Mouse (Mus musculus) frontal cortex, postnatal 25 days (tissue): ENCODE measurements around the gene Pomc.
"Not testable (repeated sequence)": the region's sequence is repeated elsewhere in the genome, so short reads cannot be mapped to it uniquely, and the experiment has no call there.

Experiments used
- DNase-seq, 2 experiments: peaks; one replicate each; pipeline ENCODE4 v3.0.0; 2022; ENCODE audit warnings: low spot score in 2 of 2

Pomc gene

DNA sequence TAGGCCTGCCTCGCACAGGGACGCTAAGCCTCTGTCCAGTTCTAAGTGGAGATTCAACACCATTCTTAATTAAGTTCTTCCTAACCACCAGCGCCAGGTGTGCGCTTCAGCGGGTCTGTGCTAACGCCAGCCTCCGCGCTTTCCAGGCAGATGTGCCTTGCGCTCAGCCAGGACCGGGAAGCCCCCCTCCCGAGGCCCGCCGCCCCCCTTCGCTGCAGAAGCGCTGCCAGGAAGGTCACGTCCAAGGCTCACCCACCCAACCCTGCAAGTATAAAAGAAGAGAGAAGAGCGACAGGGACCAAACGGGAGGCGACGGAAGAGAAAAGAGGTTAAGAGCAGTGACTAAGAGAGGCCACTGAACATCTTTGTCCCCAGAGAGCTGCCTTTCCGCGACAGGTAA is at the start of gene Pomc:
Gene Pomc (plus strand): TSS at position 301 of the 400 bp plus-strand sequence.
- no peak for DNase-seq

DNA sequence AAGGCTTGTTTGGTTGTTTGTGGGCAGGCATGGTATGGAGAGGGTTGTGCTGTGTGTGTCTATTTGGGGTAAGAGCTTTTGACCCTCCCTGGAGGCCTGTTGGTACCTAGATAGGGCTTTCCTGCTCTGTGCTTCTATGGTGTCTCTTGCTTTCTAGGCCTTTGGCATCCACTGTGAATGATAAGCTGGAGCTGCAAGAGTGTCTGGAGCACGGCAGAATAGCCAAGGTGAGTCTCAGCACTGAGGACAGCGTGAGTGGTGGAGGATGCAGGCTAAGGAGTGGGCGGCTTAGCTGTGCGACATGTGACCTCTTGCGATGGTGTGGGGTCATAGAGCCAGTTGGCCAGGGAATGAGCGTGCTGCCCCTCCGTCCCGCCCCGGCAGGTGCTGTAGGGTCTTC is 49.3 kb upstream of the Pomc start:
- no peak for DNase-seq

DNA sequence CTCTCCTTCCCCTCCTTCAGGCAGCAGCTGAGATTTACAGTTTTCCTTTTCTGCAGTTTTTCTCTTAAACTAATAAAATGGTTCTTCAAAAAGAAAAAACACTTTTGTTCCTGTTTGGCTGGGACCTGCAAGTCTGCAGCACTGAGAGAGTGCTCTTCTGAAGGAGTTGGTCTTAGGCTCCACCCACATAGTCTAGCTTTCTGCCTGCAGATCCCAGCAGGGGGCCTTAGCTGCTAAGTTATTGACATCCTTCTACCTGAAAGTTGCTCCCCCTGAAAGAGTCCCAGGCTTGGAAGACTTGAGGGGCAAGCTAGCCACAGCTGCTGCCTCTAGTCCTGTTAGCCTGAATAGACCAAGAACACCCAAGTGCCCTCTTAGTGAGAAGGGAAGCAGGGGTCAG is 48.4 kb upstream of the Pomc start:
- DNase-seq = no peak

DNA sequence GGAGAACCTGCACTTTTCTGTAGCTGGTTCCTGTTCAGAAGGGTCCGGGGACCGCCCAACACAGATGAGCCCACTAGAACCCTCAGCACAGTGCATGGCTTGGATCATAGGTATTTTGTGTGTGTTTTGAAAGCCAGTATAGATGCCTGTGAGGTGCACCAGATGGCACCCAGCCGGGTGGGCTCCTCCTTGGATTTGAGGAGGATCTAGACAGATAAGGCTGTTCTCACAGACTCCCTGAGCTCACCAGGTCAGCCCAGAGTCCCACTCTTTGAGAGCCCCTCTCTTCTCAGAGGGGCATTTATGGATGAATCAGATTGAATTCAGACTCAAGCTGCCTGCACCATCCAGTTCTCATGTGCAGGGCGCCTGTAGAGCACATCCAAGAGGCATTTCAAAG is 47.7 kb upstream of the Pomc start:
- DNase-seq = no peak

DNA sequence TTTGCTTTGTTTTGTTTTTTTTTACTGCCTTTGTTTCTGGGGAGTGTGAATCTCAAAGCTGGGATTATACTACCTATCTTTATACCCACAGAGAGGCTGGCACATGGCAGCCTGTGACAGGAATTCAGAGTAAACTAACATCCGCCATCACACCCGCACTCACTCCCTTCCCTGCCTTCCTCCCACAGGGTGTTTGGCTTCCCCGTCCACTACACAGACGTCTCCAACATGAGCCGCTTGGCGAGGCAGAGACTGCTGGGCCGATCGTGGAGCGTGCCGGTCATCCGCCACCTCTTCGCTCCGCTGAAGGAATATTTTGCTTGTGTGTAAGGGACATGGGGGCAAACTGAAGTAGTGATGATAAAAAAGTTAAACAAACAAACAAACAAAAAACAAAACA is 47.3 kb upstream of the Pomc start:
- DNase-seq = no peak

DNA sequence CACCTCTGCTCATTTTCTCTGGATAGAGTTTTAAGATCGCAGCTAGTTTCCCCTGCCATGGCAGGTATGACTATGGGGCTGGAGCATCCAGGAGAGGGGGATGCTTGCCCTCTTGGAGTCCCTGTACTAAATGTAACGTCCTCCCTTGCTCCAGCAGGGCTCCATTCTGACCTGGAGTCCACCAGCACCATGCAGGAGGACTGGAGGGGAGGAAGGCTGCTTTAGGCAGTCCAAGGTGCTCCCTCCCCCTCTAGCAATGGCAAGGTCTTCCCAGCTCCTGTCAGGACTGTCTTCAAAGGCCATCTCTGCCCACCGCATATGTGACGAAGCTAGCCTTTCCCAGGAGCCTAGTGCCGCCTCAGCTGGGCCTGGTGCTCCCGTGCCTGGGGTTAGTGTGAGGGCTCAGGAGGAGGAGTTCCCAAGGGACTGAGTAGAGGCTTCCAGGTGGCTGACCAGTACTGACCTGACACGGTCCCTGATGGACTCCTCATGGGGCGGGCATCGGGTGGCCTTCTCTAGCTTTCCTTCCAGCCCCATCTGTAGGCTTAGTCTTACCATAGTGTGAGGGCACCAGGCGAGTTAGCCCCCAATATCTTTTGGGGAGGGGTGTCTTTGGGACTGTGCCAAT is 44.2 kb upstream of the Pomc start:
- DNase-seq = no peak

DNA sequence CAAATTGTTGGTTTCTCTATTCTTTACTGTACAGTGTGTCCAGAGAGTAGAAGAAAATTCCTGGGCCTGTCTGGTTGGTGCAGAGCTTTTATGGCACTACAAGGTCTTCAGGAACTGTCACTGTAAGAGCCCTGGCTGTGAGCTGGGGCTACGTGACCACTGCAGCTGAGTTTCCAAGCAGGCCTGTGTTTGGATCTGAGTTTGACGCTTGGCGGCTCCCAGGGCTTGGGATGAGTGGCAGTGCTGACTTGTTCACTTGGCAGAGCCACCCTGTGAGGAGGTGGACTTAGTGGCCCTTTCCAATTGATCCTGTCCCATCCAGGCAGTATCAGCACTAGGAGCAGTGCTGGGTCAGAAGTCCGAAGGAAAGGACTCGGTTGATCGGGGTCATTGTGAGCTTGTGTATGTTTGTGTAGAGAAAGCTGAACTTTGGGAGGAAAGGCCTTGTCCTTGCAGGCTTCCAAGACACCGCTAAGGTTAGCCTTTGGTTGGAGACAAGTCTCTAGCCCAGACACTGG is 42.9 kb upstream of the Pomc start:
- DNase-seq = no peak

DNA sequence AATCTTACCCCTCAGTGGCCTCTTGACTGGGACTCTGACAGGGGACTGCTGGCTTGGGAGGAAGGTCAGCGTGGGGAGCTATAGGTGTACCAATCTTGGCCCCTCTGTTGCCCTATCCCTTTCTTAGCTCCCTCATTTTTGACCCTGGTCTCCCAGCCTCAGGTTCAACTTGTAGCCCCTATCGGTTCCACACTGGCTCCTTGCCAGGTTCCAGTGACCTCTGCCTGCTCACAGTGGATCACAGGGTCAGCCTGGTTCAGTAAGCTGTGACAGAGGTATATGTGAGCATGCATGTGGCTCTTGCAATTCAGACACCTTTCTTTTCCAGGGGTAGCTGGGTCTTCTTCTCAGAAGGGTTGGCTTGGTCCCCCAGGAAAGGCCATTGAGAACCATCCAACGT is 38.9 kb upstream of the Pomc start:
- no peak for DNase-seq

DNA sequence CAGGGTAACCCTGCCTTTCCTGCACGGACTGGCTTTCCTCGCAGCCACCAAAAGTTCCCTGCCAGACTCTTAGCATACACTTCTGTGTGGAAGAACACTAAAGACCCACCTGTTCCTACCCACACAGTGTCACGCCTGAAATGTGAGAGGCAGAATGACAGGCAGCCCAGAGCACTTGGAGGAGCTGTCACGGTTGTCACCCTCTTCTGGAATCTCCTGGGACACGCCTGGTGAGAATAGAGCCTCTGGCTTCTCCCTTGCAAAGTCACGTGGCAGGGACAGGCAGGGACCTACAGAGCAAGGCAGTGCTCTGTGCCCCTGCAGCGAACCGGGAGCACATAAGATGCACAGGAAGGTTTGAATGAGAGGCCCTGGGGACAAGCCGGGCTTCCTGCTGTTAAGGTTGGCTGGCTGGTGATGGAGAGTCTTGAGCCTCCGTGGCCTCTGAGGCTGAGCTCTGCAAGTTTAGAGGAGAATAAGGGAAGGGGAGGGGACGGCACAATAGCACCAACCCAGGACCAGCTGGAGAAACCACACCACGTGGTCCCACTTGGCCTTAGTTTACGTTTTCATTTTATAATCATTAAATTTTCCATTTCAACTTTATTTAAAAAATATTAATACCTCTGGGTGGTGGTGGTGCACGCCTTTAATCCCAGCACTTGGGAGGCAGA is 36.9 kb upstream of the Pomc start:
- DNase-seq = no peak

DNA sequence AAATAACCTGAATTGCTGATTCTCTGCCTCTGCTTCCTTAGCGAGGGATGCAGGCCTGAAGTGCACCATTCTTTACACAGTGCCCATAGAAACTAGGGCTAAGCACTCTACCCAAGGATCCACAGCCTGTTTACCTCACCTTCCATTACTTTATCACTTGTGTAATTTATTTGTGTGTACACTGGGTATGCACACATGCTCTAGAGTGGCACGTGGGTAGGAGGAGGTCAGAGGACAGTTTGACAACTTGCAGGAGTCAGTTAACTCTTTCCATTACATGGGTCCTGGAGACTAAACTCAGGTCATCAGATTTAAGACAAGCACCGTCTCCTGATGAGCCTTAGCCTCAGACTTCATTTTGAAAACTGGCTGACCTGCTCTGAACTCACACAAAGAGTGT is 36.2 kb upstream of the Pomc start:
- no peak for DNase-seq

DNA sequence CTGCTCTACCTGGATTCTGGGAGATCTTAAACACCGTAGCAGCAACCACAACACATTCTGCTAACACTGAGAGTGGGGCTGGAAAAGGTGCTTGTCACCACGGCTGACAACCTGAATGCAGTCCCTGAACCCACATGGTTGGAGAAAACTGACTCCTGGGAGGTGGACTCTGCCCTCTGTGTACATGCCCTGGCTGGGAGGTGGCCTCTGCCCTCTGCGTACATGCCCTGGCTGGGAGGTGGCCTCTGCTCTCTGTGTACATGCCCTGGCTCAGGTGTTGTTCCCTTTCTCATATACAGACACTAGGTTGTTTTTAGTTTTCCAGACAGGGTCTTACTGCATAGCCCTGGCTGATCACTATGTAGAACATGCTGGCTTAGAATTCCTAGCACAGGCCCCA is 35.3 kb upstream of the Pomc start:
- DNase-seq = no peak

DNA sequence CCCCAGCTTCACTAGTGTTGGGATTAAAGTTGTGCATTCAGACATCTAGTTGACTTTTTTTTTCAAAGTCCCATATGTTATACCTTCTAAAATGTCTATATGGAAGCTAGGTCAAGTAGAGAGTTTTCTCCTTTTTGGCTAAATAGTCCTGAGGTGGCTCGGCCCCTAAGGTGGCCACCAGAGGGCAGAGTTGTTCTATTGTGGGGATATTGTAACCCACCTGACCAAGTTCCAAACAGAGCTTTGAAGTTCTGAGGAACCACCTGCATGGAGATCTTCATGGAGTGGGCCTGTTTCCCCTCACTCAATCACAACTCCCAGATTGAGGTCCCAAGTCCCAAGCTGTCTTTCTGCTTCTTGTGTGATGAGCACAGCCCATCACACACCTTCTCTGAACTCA is 28.6 kb upstream of the Pomc start:
- peak; percentile 67 to 70 for DNase-seq

DNA sequence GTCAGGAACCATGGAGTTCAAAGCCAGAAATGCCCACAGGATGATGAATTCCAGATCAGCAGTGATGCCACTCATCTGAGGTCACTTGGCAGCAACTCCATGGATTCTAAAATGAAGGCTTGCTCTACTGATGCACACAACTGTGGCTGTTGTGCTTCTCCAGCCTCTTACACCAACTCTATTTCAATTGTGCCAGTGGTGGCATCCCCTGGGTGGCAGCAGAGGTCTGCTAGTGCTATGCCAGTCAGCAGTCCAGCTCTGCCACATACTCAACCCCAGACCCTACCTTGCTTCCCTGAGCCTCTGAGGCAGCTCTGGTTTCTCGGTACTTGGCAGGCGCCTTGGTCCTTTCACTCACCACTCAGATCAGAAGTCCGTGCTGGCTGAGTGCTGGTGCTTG is 25.9 kb upstream of the Pomc start:
- DNase-seq = peak in 1 of 2 experiments; percentile 43

DNA sequence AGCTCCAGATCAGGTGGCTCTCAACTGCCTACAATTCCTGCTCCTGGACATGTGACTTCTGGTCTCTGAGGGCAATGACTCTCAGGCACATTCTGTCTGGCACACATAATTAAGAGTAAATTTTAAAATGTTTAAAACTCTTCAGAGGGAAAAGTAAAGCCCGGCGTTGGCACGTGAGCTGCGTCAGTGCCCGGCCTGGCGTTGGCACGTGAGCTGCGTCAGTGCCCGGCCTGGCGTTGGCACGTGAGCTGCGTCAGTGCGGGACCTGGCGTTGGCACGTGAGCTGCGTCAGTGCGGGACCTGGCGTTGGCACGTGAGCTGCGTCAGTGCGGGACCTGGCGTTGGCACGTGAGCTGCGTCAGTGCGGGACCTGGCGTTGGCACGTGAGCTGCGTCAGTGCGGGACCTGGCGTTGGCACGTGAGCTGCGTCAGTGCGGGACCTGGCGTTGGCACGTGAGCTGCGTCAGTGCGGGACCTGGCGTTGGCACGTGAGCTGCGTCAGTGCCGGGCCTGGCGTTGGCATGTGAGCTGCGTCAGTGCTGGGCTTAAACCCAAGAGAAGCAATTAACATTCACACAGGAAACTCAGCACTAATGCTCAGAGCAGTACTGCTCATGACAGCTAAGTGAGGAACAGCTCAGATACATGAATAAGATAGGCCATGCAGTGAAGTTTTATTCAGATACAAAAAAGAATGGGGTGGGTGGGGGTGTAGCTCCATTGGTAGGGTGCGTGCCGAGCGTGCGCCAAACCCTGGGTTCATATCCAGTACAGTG is 24.5 kb upstream of the Pomc start:
- not testable (repeated sequence) for DNase-seq

DNA sequence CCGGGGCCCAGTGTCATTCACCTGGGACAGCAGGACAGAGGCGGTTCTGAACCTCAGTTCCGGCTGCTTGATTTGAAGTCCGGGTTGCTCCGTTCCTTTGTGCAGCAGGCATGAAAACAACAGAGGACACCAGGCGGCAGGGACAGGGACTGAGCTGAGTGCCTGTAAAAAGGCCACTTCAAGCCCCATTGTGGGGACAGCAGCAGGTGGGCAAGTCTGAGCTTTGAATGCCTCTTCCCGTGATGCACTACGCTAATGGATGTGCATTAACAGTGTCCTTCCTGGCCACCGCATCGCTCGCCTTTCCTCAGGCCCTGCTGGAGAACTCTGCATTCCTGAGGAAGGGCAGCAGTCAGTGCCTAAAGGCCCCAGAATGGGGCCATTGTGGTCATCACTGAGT is 12.7 kb upstream of the Pomc start:
- no peak for DNase-seq

DNA sequence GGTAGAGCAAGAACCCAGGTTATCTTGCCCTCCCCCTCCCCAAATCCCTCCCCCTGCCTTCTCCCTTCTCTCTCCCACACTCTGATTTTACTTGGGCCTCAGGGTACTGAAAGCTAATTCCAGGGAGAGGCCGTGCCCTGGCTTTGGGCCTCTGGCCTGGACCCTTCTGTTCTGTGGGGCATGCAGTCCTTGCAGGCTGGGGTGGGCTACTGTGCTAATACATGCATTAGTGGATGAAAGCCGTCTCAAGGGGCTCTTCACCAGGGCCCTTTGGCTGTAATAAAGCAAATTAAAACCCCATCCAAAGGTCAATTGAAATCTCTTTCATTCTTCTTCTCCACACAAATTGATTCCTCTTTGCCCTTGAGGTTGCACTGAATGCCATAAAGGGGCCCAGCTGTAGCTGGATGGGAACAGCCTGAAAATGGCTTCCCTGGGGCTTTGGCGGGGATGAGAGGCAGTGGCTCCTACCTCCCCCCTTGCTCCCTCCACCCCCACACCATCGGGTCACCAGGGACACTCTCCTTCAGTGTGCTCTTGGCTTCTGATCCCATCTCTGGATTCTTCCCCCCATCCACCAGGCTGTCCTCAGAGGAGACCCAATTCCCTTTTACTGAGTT is 10.2 kb upstream of the Pomc start:
- DNase-seq = no peak

DNA sequence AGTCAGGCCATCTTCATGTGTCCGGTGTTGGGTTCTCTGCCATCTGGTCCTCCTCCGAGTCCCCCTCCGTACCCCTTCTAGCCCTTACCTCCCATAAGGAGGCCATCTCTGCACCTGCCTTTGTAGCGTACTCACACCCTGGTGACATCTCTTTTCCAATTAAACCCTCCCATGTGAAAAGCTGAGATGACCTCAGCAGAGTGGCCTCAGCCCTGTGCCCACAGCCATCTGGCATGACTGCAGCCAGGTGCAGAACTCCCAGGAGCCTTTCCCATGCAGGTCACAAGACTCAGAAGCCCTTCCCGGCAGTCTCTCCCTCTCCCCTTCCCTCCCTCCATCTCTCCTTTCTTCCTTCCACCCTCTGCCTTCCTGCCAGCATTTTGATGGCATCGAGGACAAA is 7.2 kb upstream of the Pomc start:
- no peak for DNase-seq

DNA sequence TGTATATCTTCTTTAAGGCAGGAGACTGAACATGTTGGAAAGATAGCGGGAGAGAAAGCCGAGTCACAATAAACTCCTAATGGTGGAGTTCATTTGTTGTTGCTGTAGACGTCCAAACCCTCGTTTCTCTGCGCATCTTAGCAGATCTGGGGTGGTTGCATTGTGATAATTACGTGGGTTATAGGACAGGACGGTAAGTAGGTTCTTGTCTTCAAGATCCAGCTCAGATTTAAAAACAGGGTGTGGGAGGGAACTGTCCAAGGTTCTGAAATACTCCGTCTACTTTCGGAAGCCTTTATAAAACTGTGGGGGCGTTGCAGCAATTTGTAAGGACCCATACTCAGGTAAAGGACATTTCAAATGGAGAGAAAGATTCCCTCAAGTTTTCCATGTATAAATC is 620 bp downstream of the Pomc start:
- no peak for DNase-seq

DNA sequence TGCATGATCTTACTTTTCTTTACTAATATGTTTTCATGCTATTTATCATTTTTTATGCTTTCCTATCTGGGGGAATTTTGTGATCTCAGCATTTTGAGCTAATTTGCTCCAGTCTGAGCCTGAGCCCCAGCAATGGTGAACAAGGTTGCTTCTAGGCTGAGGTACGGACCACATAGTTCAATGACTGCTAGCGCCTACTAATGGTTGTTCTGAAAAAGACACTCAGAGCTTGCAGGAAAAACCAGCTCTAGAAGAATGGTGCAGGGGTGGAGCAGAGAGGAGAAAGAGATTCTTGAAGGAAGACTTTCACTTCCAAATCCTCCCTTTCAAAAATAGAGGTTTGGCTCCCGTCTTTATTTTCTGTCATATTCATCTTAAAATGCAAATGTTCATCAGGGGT is 1.6 kb downstream of the Pomc start:
- DNase-seq = no peak

DNA sequence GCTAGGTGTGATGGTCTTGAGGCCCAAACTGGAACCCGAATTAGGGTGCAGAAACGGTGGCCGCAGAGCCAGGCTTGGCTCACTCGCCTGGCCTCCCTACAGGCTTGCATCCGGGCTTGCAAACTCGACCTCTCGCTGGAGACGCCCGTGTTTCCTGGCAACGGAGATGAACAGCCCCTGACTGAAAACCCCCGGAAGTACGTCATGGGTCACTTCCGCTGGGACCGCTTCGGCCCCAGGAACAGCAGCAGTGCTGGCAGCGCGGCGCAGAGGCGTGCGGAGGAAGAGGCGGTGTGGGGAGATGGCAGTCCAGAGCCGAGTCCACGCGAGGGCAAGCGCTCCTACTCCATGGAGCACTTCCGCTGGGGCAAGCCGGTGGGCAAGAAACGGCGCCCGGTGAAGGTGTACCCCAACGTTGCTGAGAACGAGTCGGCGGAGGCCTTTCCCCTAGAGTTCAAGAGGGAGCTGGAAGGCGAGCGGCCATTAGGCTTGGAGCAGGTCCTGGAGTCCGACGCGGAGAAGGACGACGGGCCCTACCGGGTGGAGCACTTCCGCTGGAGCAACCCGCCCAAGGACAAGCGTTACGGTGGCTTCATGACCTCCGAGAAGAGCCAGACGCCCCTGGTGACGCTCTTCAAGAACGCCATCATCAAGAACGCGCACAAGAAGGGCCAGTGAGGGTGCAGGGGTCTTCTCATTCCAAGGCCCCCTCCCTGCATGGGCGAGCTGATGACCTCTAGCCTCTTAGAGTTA is 5.2 kb downstream of the Pomc start:
- DNase-seq = peak; percentile 66 to 76

DNA sequence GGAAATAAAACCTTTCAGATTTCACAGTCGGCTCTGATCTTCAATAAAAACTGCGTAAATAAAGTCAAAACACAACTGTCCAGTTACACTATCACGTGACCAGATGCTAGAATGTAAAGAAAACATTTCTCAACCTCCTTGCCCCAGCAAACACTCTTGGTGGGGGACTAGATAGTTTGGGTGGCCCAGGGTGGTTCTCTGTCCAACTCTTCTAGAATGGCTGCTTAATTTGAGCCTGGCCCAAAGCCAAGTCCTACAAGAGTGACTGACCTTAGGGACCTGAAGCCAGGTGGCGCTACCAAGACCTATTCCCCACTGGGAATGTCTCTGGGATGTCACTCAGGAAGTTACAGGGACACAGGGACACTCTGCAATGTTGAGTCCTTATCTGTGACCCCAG is 5.8 kb downstream of the Pomc start:
- DNase-seq = no peak

DNA sequence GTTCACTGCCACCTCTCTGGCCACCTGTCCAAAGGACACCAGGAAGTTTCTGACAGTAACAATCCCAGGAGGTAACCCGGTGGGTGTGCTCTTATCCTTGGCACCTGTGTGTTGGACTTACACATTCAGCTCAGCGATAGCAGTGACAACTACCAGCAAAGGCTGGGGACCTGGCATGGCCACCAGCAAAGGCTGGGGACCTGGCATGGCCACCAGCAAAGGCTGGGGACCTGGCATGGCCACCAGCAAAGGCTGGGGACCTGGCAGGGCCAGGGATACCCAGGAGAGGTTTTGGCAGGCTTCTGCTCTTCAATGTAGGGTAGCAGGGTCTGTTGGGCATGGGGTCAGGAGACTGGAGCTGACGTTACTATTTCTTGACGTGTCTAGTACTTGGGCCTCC is 12.4 kb downstream of the Pomc start:
- no peak for DNase-seq
